Mouse (Mus musculus): ENCODE data around the gene Rin3. TPM values are rescaled to one million over a fixed set of nuclear protein-coding genes. Genes with fewer than 3 reads are reported as not detected.

The Rin3 gene
- polyA plus RNA-seq, 1 experiment from 2014 or later: 17.7 TPM

DNA sequence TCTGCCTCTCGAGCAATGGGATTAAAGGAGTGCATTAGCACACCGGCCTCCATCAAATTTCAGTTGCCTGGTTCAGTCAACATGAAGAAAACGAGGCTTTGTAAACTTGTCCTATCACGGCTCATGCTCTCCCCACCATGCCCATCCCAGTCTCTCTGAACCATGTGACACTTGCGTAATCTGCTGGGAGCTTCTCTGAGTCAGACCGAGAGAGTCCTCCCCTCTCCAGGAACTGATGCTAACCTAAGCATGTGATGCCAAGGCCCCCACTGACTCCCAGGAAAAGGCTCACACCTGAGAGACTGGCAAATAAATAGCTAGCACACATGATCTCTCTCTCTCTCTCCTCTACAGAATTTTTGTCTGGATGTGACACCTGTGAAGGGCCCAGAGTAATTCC, 134.9 kb downstream of the Rin3 start:
- Histone ChIP-seq H3K27me3 (replicated peaks; ENCODE audit: insufficient read depth, low read length) (no peaks in the 10 kb centered on the region), H3K9ac (replicated peaks; ENCODE audit: low read depth) (no peak overlapping the region), H3K9me3 (ENCODE audit: low read length) (no peaks in the 10 kb centered on the region), H3K4me1 (ENCODE audit: insufficient read depth, low read depth, low read length) (peaks cover 11% of the 10 kb centered on the region; the same call in 1 of the 2 replicates), H3K36me3 (ENCODE audit: insufficient read depth, low read length) (no peaks in the 10 kb centered on the region), H3K27ac (ENCODE audit: low read length) (no peak overlapping the region), H3K4me3 (ENCODE audit: low read depth, low read length) (no peak overlapping the region), H3K4me2 (replicated peaks; ENCODE audit: low read depth, low read length) (no peak overlapping the region)
- peak; percentile 21 for DNase-seq (ENCODE audit: low spot score)
- TF ChIP-seq EP300 (IDR thresholded peaks at IDR 0.05) (no peak), CTCF (IDR thresholded peaks at IDR 0.05) (no peak)
- no peak for ATAC-seq
- 83% methylated on average over 6 of the region's 6 CpGs for WGBS

DNA sequence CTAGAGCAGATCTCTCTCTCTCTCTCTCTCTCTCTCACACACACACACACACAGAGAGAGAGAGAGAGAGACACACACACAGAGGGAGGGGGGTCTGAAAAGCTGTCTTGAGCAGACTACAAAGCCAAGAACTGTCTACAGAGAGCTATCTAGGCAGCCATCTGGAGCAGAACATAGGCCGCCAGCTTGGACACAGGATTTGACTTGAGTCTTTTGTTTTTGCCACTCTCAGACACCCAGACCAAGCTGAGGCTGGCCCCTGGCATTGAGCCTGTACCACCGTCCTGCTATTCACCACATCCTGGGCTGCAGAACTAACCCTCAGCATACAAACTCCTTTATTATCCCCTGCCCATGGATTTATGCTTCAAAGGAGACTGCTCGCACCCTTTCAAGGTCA, 136.7 kb downstream of the Rin3 start:
- Histone ChIP-seq H3K4me1 (ENCODE audit: insufficient read depth, low read depth, low read length) (peaks cover 11% of the 10 kb centered on the region; the same call in 1 of the 2 replicates), H3K27ac (ENCODE audit: low read length) (peak overlapping the region; percentile 38; the same call in 1 of the 2 replicates), H3K4me3 (ENCODE audit: low read depth, low read length) (no peak overlapping the region), H3K27me3 (replicated peaks; ENCODE audit: insufficient read depth, low read length) (no peaks in the 10 kb centered on the region), H3K9me3 (ENCODE audit: low read length) (no peaks in the 10 kb centered on the region), H3K36me3 (ENCODE audit: insufficient read depth, low read length) (no peaks in the 10 kb centered on the region), H3K4me2 (replicated peaks; ENCODE audit: low read depth, low read length) (no peak overlapping the region), H3K9ac (replicated peaks; ENCODE audit: low read depth) (no peak overlapping the region)
- WGBS: 51% methylated on average over 3 of the region's 3 CpGs
- no peak for ATAC-seq
- TF ChIP-seq EP300 (IDR thresholded peaks at IDR 0.05) (no peak), CTCF (IDR thresholded peaks at IDR 0.05) (no peak)
- DNase-seq (ENCODE audit: low spot score): no peak

DNA sequence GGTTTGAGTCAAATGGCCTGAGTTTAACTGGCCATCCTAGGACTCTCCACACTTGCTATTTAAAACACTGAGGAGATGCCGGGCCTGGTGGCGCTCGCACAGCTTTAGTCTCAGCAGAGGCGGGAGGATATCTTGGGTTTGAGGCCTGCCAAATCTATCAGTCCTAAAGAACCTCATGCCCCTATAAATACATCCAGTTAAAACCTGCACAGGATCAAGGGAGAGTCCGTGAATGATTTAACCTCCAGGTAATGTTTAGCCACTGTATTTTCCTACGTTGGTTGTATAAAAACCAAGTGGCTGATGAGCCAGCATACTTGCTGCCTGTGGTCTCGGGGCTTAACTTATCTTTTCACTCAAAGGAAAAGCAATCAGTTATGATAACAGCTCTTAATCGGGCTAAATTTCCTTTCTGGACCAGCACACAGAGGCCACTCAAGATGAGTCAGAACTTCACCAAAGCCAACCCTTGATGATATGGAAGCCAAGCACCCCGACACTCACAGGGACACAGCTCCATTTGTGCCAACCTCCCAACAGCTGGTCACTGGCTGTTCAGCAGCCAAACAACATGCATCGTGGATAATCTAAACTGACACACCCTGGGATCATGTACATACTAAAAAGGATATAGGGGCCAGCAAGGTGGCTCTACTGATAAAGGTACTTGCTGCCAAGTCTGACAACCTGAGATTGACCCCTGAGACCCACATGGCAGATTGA, 137.5 kb downstream of the Rin3 start:
- peaks cover 11% of the 10 kb centered on the region; the same call in 1 of the 2 replicates for H3K4me1 ChIP-seq (ENCODE audit: insufficient read depth, low read depth, low read length)
- no peak overlapping the region for H3K4me3 ChIP-seq (ENCODE audit: low read depth, low read length)
- no peak overlapping the region for H3K9ac ChIP-seq (replicated peaks; ENCODE audit: low read depth)
- 0 out of 2 replicates have a peak overlapping the region, but pooled peaks have one; percentile 20 for H3K27ac ChIP-seq (ENCODE audit: low read length)
- no peak for ATAC-seq
- H3K36me3 ChIP-seq (ENCODE audit: insufficient read depth, low read length): no peaks in the 10 kb centered on the region
- H3K27me3 ChIP-seq (replicated peaks; ENCODE audit: insufficient read depth, low read length): no peaks in the 10 kb centered on the region
- 64% methylated on average over 10 of the region's 10 CpGs for WGBS
- H3K9me3 ChIP-seq (ENCODE audit: low read length): no peaks in the 10 kb centered on the region
- no peak overlapping the region for H3K4me2 ChIP-seq (replicated peaks; ENCODE audit: low read depth, low read length)
- TF ChIP-seq CTCF (IDR thresholded peaks at IDR 0.05) (no peak), EP300 (IDR thresholded peaks at IDR 0.05) (no peak)
- no peak for DNase-seq (ENCODE audit: low spot score)

DNA sequence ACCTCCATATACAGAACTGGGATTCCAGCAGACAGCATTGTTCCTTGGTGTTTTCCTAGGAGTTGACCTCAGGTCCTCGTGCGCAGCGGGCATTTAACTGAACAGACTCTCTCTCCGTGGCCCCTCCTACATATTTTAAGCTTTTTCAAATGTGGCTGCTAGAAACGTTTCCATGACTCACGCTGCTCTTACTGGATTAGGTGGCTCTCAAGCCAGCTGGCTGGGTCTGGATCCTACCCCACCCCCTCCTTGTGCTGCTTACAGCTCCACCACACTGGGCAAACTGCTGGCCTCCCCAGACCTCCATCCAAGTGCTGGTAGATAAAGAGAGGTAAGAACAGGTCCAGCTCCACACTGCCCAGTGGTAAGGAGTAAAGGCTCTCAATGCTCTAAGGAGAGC, 139.2 kb downstream of the Rin3 start:
- ATAC-seq (peak; percentile 94), DNase-seq (ENCODE audit: low spot score) (peak; percentile 93)
- H3K9ac ChIP-seq (replicated peaks; ENCODE audit: low read depth): no peak overlapping the region
- H3K27me3 ChIP-seq (replicated peaks; ENCODE audit: insufficient read depth, low read length): no peaks in the 10 kb centered on the region
- H3K4me1 ChIP-seq (ENCODE audit: insufficient read depth, low read depth, low read length): peaks cover 11% of the 10 kb centered on the region; the same call in 1 of the 2 replicates
- no peak overlapping the region for H3K4me2 ChIP-seq (replicated peaks; ENCODE audit: low read depth, low read length)
- WGBS: 57% methylated on average over 6 of the region's 6 CpGs
- peak overlapping the region; percentile 59; the same call in 1 of the 2 replicates for H3K27ac ChIP-seq (ENCODE audit: low read length)
- no peaks in the 10 kb centered on the region for H3K36me3 ChIP-seq (ENCODE audit: insufficient read depth, low read length)
- H3K4me3 ChIP-seq (ENCODE audit: low read depth, low read length): no peak overlapping the region
- no peaks in the 10 kb centered on the region for H3K9me3 ChIP-seq (ENCODE audit: low read length)
- TF ChIP-seq CTCF (IDR thresholded peaks at IDR 0.05) (no peak), EP300 (IDR thresholded peaks at IDR 0.05) (peak; percentile 73; the same call in 1 of the 2 replicates)

DNA sequence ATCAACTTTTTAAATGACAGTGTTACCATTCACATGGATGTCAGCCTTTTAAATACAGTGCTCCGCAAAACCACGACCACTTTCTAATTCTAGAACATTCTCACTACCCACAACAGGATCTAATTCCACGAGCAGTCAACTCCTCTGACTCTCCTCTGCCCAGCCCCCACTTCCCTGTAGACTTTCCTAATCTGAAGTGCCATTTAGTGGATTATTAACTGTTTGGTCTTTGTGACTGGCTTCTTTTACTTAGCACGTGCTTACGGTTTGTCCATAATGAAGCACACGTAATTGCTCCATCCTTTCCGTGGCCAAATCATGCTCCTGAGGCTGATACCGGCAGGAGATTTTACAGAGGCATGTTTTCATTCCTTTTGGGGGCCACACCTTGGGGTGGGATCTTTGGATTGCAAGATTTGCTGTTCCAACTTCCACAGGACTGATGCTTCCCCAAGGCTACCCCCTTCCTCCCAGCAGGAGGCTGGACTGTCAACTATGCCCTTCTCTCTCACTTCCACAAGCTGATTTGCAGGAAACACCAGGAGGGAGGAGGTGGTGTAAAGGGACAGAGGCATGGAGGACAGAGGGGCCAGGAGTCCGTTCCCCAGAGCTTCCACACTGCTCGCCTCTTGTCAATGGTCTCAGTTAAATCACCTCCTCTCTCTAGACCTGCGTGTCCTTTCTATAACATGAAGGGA, 139.9 kb downstream of the Rin3 start:
- DNase-seq (ENCODE audit: low spot score) (peak; percentile 79), ATAC-seq (peak; percentile 63)
- 0 out of 2 replicates have a peak overlapping the region, but pooled peaks have one; percentile 34 for H3K27ac ChIP-seq (ENCODE audit: low read length)
- no peak overlapping the region for H3K9ac ChIP-seq (replicated peaks; ENCODE audit: low read depth)
- TF ChIP-seq CTCF (IDR thresholded peaks at IDR 0.05): no peak
- TF ChIP-seq EP300 (IDR thresholded peaks at IDR 0.05): no peak; the same call in 1 of the 2 replicates
- no peak overlapping the region for H3K4me2 ChIP-seq (replicated peaks; ENCODE audit: low read depth, low read length)
- no peaks in the 10 kb centered on the region for H3K9me3 ChIP-seq (ENCODE audit: low read length)
- WGBS: 65% methylated on average over 11 of the region's 11 CpGs
- H3K27me3 ChIP-seq (replicated peaks; ENCODE audit: insufficient read depth, low read length): no peaks in the 10 kb centered on the region
- no peaks in the 10 kb centered on the region for H3K36me3 ChIP-seq (ENCODE audit: insufficient read depth, low read length)
- peaks cover 11% of the 10 kb centered on the region; the same call in 1 of the 2 replicates for H3K4me1 ChIP-seq (ENCODE audit: insufficient read depth, low read depth, low read length)
- no peak overlapping the region for H3K4me3 ChIP-seq (ENCODE audit: low read depth, low read length)

DNA sequence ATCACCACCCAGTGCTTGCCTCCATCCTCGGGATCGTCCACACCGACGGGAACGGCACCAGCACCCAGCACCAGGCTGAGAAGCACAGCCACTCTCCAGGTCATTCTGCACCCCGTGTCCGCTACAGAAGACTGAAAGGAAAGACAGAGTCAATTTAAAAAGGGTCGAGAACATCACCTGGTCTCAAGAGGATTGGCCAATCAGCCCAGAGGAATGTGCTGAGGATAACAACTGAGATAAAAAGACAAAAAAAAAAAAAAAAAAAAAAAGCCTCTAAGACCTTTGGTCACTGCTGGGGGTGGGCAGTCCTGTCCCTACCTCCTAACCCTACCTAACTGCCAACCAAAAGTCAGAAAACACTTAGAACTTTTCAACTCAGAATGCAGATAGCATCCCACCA, 140.8 kb downstream of the Rin3 start:
- H3K4me2 ChIP-seq (replicated peaks; ENCODE audit: low read depth, low read length): no peak overlapping the region
- H3K27me3 ChIP-seq (replicated peaks; ENCODE audit: insufficient read depth, low read length): no peaks in the 10 kb centered on the region
- 83% methylated on average over 8 of the region's 8 CpGs for WGBS
- H3K36me3 ChIP-seq (ENCODE audit: insufficient read depth, low read length): no peaks in the 10 kb centered on the region
- no peak overlapping the region for H3K27ac ChIP-seq (ENCODE audit: low read length)
- DNase-seq (ENCODE audit: low spot score): no peak
- H3K9me3 ChIP-seq (ENCODE audit: low read length): no peaks in the 10 kb centered on the region
- TF ChIP-seq EP300 (IDR thresholded peaks at IDR 0.05) (no peak), CTCF (IDR thresholded peaks at IDR 0.05) (no peak)
- no peak overlapping the region for H3K4me3 ChIP-seq (ENCODE audit: low read depth, low read length)
- no peak for ATAC-seq
- no peak overlapping the region for H3K9ac ChIP-seq (replicated peaks; ENCODE audit: low read depth)
- H3K4me1 ChIP-seq (ENCODE audit: insufficient read depth, low read depth, low read length): peaks cover 11% of the 10 kb centered on the region; the same call in 1 of the 2 replicates

Data from lung, postnatal 0 days (tissue).